Mouse (Mus musculus) embryonic facial prominence, embryonic 14.5 days (tissue): Measurements from ENCODE around the gene Serpina3k. TPM values are rescaled to one million over a fixed set of nuclear protein-coding genes. Genes with fewer than 3 reads are reported as not detected.

Experiments used
- polyA plus RNA-seq: library from polyadenylated mRNA; unstranded; fragments of >200 nt; fragmentation: Nextera tagmentation; extraction: Ambion mirVana; gene quantifications from 2 replicates; pipeline ENCODE4 v1.2.1, GENCODE M21; 2014

The Serpina3k gene
- polyA plus RNA-seq, 1 experiment from 2014 or later: not detected

Other genes with a start within 250 kb of the Serpina3k start
- not detected in 2 replicates for gene Serpina5, start 237.4 kb upstream of the Serpina3k start, polyA plus RNA-seq
- gene Serpina3a, start 225.8 kb upstream of the Serpina3k start, polyA plus RNA-seq: not detected in 2 replicates
- not detected in 2 replicates for gene Serpina3b, start 210.5 kb upstream of the Serpina3k start, polyA plus RNA-seq
- not detected in 2 replicates for gene Serpina3c, start 184.6 kb upstream of the Serpina3k start, polyA plus RNA-seq
- 0.09 and 0.13 TPM in 2 replicates for gene Serpina3f, start 123.9 kb upstream of the Serpina3k start, polyA plus RNA-seq
- 4.1 and 4.5 TPM in 2 replicates for gene Serpina3g, start 102.2 kb upstream of the Serpina3k start, polyA plus RNA-seq
- 0.35 and 1.7 TPM in 2 replicates for gene Serpina3i, start 75.4 kb upstream of the Serpina3k start, polyA plus RNA-seq
- gene Serpina3j, start 23.9 kb upstream of the Serpina3k start, polyA plus RNA-seq: 0.31 TPM in 1 of 2 replicates, not detected in the other
- gene Serpina3m, start within 50 bp of the Serpina3k start, polyA plus RNA-seq: not detected in 2 replicates
- gene Serpina3n, start 68.2 kb downstream of the Serpina3k start, polyA plus RNA-seq: 0.60 and 0.63 TPM in 2 replicates
- gene Gsc, start 134.8 kb downstream of the Serpina3k start, polyA plus RNA-seq: 12.4 and 12.5 TPM in 2 replicates